Mouse (Mus musculus): Measurements from ENCODE around the gene Ms4a10. TPM values are rescaled to one million over a fixed set of nuclear protein-coding genes. Genes with fewer than 3 reads are reported as not detected.

Ms4a10 gene
- polyA plus RNA-seq (2021; fragmentation: Nextera tagmentation), result 0.14 TPM in 1 of 2 replicates, not detected in the other
- long read RNA-seq, experiment 1, result 0 reads
- long read RNA-seq, experiment 2, result 0 reads

GRCm38 (mm10) chr19:10974238-10974865 lies at the start of gene Ms4a10:
Gene Ms4a10, minus strand, starts transcription at chr19:10974670.

GRCm38 (mm10) chr19:11017891-11018290 lies 43.4 kb upstream of the Ms4a10 start, which contains the start of gene Ms4a18:
Gene Ms4a18, minus strand, starts transcription at chr19:11018031.

GRCm38 (mm10) chr19:10993150-10993549 lies 18.7 kb upstream of the Ms4a10 start, which contains the start of gene Ms4a15:
Gene Ms4a15, minus strand, starts transcription at chr19:10993250.

GRCm38 (mm10) chr19:10949112-10949511 lies 25.4 kb downstream of the Ms4a10 start, which contains the start of gene Ccdc86:
Gene Ccdc86, minus strand, starts transcription at chr19:10949266.

GRCm38 (mm10) chr19:10937110-10937563 lies 37.3 kb downstream of the Ms4a10 start, which contains the start of gene Ptgdr2:
Gene Ptgdr2, plus strand, starts transcription at chr19:10937160.

GRCm38 (mm10) chr19:10920532-10920931 lies 53.9 kb downstream of the Ms4a10 start, which contains the start of gene Zp1:
Gene Zp1, minus strand, starts transcription at chr19:10920632.

Other genes starting within 250 kb of the Ms4a10 start
- 0.13 TPM in 1 of 2 replicates, not detected in the other for gene Cd5, start 235.7 kb downstream of the Ms4a10 start, polyA plus RNA-seq (2021; fragmentation: Nextera tagmentation)
- 0.30 and 0.99 TPM in 2 replicates for gene Cd6, start 144.6 kb downstream of the Ms4a10 start, polyA plus RNA-seq (2021; fragmentation: Nextera tagmentation)
- 0.20 and 0.30 TPM in 2 replicates for gene Slc15a3, start 134.9 kb downstream of the Ms4a10 start, polyA plus RNA-seq (2021; fragmentation: Nextera tagmentation)
- gene Tmem132a, start 104.7 kb downstream of the Ms4a10 start, polyA plus RNA-seq (2021; fragmentation: Nextera tagmentation), result 30.2 and 37.5 TPM in 2 replicates
- 56.5 and 62.8 TPM in 2 replicates for gene Tmem109, start 92.7 kb downstream of the Ms4a10 start, polyA plus RNA-seq (2021; fragmentation: Nextera tagmentation)
- gene Prpf19, start 79.4 kb downstream of the Ms4a10 start, polyA plus RNA-seq (2021; fragmentation: Nextera tagmentation), result 31.3 and 52.3 TPM in 2 replicates
- not detected in 2 replicates for gene Zp1, start 54.0 kb downstream of the Ms4a10 start, polyA plus RNA-seq (2021; fragmentation: Nextera tagmentation)
- gene Ptgdr2, start 37.5 kb downstream of the Ms4a10 start, polyA plus RNA-seq (2021; fragmentation: Nextera tagmentation), result 0.06 TPM in 1 of 2 replicates, not detected in the other
- gene Ccdc86, start 25.4 kb downstream of the Ms4a10 start, polyA plus RNA-seq (2021; fragmentation: Nextera tagmentation), result 7.5 and 7.8 TPM in 2 replicates
- 0.10 TPM in 1 of 2 replicates, not detected in the other for gene Ms4a15, start 18.6 kb upstream of the Ms4a10 start, polyA plus RNA-seq (2021; fragmentation: Nextera tagmentation)
- not detected in 2 replicates for gene Ms4a18, start 43.4 kb upstream of the Ms4a10 start, polyA plus RNA-seq (2021; fragmentation: Nextera tagmentation)
- not detected in 2 replicates for gene Ms4a8a, start 106.4 kb upstream of the Ms4a10 start, polyA plus RNA-seq (2021; fragmentation: Nextera tagmentation)
- not detected in 2 replicates for gene 1700017D01Rik, start 156.2 kb upstream of the Ms4a10 start, polyA plus RNA-seq (2021; fragmentation: Nextera tagmentation)
- gene 1700025F22Rik, start 190.7 kb upstream of the Ms4a10 start, polyA plus RNA-seq (2021; fragmentation: Nextera tagmentation), result not detected in 2 replicates
- gene Ms4a13, start 222.1 kb upstream of the Ms4a10 start, polyA plus RNA-seq (2021; fragmentation: Nextera tagmentation), result not detected in 2 replicates

Measured in layer of hippocampus, adult 6 months (tissue).